Mouse (Mus musculus): ENCODE results near the gene Rapgef5. TPM values are rescaled to one million over a fixed set of nuclear protein-coding genes. Genes with fewer than 3 reads are reported as not detected.
A peak's percentile ranks its signal among the peaks of the same experiment; 100 is the strongest.

Rapgef5 gene
- polyA plus RNA-seq (2015; fragmentation: Nextera tagmentation; extraction: Ambion mirVana): 10.4 and 10.9 TPM in 2 replicates

DNA sequence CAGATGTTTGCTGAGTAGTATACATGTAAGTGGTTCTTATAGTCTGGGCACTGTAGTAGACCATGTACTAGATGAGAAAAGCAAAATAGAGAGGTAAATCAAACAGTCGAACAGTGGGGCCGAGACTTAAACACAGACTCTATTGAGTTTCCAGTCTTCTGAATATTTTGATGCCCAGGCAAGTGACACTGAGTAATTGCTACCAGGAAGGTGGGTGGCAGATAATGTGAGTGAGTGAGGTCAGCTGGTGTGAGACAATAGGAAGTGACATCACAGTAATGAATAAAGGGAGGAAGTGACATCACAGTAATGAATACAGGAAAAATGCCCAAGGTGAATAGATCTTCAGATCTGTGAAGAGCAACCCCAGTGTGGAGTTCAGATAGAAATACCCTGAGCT lies at the start of gene Rapgef5:
Rapgef5 (plus strand) TSS at position 301 of the 400 bp plus-strand sequence.
- no peak within 1 kb of the TSS for H3K27ac ChIP-seq
- WGBS: 85% methylated on average over 2 of the region's 2 CpGs
- H3K27me3 ChIP-seq (replicated peaks): no peaks in the 10 kb centered on the region
- no peak within 1 kb of the TSS for H3K4me3 ChIP-seq (replicated peaks)
- H3K9ac ChIP-seq: no peak within 1 kb of the TSS
- no peak for ATAC-seq (ENCODE audit: insufficient read depth, low FRiP score, low read depth)
- no peaks in the 10 kb centered on the region for H3K9me3 ChIP-seq
- no peaks in the 10 kb centered on the region for H3K36me3 ChIP-seq
- no peaks in the 10 kb centered on the region for H3K4me1 ChIP-seq
- no peak within 1 kb of the TSS for H3K4me2 ChIP-seq

DNA sequence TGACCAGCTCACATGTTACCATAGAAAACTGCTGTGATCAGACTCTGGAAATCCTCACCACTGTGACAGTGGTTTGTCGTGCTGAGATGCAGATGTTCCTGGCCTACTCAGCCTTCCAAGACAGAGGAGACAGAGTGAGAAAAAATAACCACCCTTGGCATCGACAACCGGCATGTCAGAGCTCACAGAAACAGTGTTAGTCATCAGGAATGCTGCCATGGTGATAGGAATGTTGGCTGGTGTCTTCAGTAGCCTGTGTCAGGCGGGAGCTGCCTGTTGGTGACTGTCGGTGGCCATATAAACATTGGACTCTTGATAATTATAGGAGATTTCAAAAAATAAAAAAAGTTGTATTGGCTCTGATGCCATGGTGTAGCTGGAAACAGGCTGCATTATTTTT lies 48.0 kb upstream of the Rapgef5 start:
- H3K4me1 ChIP-seq: 0 out of 2 replicates have a peak, but pooled peaks cover 3% of the 10 kb centered on the region
- H3K4me3 ChIP-seq (replicated peaks): no peak overlapping the region
- WGBS: 46% methylated on average over 5 of the region's 5 CpGs
- H3K27me3 ChIP-seq (replicated peaks): no peaks in the 10 kb centered on the region
- no peak for ATAC-seq (ENCODE audit: insufficient read depth, low FRiP score, low read depth)
- H3K27ac ChIP-seq: no peak overlapping the region
- H3K4me2 ChIP-seq: no peak overlapping the region
- H3K36me3 ChIP-seq: no peaks in the 10 kb centered on the region
- H3K9me3 ChIP-seq: no peaks in the 10 kb centered on the region
- H3K9ac ChIP-seq: no peak overlapping the region

DNA sequence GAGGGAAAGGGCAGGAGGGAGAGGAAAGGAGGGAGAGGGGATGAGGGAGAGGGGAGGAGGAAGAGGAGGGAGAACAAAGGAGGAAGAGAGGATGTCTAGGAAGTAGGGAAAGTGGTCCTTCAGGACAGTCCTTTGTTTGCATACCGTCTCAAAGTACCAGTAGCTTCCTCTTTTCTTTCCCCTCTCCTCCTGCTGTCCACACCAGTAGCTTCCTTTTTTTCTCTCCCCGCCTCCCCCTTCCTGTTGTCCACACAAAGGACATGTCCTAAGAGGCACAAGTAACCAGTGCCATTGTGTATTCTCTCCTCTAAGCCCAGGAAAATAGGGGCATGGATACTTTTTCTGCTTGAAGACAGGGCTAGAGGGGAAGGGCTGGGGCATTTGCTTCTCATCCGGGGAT lies 37.3 kb upstream of the Rapgef5 start:
- Histone ChIP-seq H3K4me2 (no peak overlapping the region), H3K27ac (no peak overlapping the region)
- 59% methylated on average over 3 of the region's 3 CpGs for WGBS

DNA sequence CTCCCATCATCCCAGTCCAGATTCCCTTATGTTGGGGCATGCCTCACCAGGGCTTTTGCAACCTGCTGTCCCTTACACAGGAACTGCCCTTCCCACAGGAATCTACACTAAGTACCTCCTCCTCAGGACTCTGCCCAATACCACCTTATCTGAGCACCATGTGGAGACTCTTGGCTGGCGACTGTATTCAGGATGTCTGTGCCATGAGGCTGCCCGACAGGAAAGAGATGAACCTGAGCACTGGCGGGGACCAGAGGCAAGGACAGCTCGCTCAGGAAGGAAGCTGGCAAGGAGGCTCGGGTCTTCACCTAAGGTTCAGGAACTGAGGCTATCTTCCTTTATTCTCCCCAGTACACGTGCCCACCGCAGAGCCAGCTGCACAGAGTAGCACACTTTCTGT lies 36.6 kb upstream of the Rapgef5 start:
- Histone ChIP-seq H3K27ac (no peak overlapping the region), H3K27me3 (replicated peaks) (no peaks in the 10 kb centered on the region), H3K9ac (no peak overlapping the region), H3K4me2 (no peak overlapping the region), H3K36me3 (no peaks in the 10 kb centered on the region), H3K4me3 (replicated peaks) (no peak overlapping the region), H3K4me1 (no peaks in the 10 kb centered on the region), H3K9me3 (no peaks in the 10 kb centered on the region)
- 55% methylated on average over 7 of the region's 7 CpGs for WGBS
- ATAC-seq (ENCODE audit: insufficient read depth, low FRiP score, low read depth): peak; percentile 15; the same call in 1 of the 2 replicates

More for the DNA sequence above, 37.3 kb upstream of the Rapgef5 start:
- Histone ChIP-seq H3K9me3 (no peaks in the 10 kb centered on the region), H3K4me1 (no peaks in the 10 kb centered on the region), H3K27me3 (replicated peaks) (no peaks in the 10 kb centered on the region), H3K9ac (no peak overlapping the region), H3K4me3 (replicated peaks) (no peak overlapping the region), H3K36me3 (no peaks in the 10 kb centered on the region)
- ATAC-seq (ENCODE audit: insufficient read depth, low FRiP score, low read depth): no peak

DNA sequence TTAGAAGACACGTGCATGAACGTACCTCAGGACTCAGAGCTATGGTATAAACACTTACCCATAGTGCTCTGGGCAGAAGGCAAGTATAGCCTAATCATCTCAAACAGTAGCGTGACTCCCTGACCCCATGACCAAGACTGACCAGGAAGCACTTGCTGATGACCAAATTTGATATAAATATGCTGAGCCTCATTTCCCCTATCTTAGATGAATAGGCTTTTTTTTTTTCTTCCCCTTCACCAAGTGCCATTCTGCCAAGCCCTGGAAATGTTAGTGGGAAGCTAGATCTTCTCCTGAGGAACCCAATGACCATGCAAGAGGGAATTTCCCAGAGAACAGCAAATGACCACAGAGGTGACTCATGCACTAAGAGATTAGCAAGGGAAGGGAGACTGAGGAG lies 35.3 kb upstream of the Rapgef5 start:
- Histone ChIP-seq H3K4me2 (no peak overlapping the region), H3K9ac (no peak overlapping the region), H3K9me3 (no peaks in the 10 kb centered on the region), H3K27me3 (replicated peaks) (no peaks in the 10 kb centered on the region), H3K4me3 (replicated peaks) (no peak overlapping the region), H3K36me3 (no peaks in the 10 kb centered on the region), H3K4me1 (no peaks in the 10 kb centered on the region), H3K27ac (no peak overlapping the region)
- ATAC-seq (ENCODE audit: insufficient read depth, low FRiP score, low read depth): no peak
- 74% methylated on average over 3 of the region's 3 CpGs for WGBS

DNA sequence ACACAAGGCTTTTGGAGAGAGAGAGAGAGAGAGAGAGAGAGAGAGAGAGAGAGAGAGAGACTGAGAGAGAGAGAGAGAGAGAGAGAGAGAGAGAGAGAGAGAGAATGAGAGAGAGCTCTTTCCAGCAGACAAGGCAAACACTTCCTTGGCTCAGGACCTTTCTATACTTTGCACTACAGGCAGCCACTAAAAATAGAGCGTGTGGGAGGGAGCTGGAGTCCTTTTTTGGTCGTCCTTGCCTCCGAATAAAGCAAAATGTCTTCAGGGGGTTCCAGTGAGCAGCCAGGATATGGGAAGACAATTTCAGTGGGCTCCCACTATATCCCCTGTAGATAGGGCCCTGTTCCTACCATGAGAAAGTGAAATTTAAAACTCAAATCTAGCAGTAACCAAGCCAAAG lies 33.6 kb upstream of the Rapgef5 start:
- H3K27ac ChIP-seq: peak overlapping the region; percentile 28; the same call in 1 of the 2 replicates
- 23% methylated on average over 3 of the region's 3 CpGs for WGBS
- no peaks in the 10 kb centered on the region for H3K9me3 ChIP-seq
- H3K4me1 ChIP-seq: no peaks in the 10 kb centered on the region
- H3K27me3 ChIP-seq (replicated peaks): no peaks in the 10 kb centered on the region
- no peak overlapping the region for H3K4me3 ChIP-seq (replicated peaks)
- ATAC-seq (ENCODE audit: insufficient read depth, low FRiP score, low read depth): no peak
- H3K9ac ChIP-seq: no peak overlapping the region
- H3K4me2 ChIP-seq: no peak overlapping the region
- no peaks in the 10 kb centered on the region for H3K36me3 ChIP-seq

DNA sequence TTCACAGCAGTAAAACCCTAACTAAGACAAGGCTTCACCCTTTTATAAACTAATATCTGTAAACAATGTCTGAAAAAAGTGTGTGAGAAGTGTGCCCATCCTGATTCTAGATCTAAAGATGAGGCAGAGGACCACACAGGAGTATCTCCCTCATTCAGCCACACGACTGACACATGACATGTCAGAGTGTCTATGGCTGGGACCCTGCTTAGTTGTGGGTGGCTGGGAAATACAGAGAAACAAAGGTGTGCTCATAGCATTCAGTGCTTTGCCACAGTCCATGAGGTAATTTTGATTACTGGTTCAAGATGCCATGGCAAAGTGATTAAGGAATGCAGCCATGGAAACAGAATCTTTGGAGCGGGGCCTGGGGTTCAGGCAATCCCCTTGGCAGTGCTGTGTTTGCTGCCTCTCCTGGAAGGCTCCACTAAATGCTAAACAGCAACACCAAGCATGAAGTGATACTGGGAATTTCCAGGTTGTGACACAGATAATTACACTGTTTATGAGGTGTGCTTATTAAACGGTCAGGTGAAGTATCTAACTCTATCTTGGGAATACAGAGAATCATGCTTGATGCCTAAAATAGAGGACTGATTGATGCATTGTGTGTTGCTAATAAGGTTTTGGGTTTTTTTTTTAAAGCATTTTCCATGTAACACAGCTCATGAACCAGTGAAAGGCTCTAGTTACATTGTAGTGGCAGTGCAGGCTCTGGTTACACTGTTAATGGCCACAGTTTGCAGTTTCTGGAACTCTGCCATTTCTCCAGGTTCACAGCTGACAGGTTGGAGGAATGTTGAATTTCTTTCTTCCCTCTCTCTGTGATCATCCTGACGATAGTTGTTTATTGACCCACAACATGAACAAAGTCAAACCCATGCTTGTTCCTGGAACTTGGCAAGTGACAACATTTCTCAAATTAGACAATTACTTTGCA lies 29.9 kb upstream of the Rapgef5 start:
- no peak overlapping the region for H3K27ac ChIP-seq
- no peaks in the 10 kb centered on the region for H3K27me3 ChIP-seq (replicated peaks)
- no peak overlapping the region for H3K4me2 ChIP-seq
- no peak for ATAC-seq (ENCODE audit: insufficient read depth, low FRiP score, low read depth)
- no peak overlapping the region for H3K9ac ChIP-seq
- 67% methylated on average over 4 of the region's 4 CpGs for WGBS
- no peaks in the 10 kb centered on the region for H3K9me3 ChIP-seq
- H3K4me1 ChIP-seq: no peaks in the 10 kb centered on the region
- H3K36me3 ChIP-seq: no peaks in the 10 kb centered on the region
- no peak overlapping the region for H3K4me3 ChIP-seq (replicated peaks)

DNA sequence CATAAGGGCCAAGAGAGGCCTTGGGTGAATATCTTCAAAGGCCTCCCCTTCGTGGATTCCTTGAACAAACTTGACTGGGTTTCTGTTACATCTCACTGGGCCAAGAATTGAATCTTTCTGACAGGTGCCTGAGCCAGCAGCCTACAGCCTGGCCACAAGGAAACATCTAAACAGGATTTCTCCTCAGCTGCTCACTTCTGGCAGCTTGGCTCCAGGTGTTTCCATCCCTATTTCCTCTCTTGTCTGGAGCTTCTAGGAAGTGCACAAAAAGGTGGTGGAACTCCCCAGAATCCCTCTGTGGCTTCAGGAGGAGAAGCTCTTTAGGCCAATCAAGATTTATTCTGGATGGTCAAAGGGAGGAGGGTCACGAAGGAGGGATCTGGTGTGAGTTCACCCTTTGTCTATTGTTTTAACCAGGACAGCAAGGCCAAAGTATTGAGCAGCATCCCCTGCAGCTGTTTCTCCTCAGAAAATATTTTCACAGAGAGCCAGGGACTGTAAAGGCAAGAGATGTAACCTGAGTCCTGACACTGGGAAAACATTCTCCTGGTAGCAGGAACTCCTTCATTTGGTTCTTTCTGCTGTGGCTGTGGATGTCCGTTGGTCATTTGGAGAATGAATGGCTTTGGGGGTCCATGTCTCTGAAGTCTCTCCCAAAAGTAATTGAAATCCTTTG lies 19.6 kb upstream of the Rapgef5 start:
- no peaks in the 10 kb centered on the region for H3K36me3 ChIP-seq
- H3K4me3 ChIP-seq (replicated peaks): no peak overlapping the region
- 53% methylated on average over 3 of the region's 3 CpGs for WGBS
- H3K9me3 ChIP-seq: no peaks in the 10 kb centered on the region
- no peak overlapping the region for H3K4me2 ChIP-seq
- no peak overlapping the region for H3K27ac ChIP-seq
- H3K4me1 ChIP-seq: no peaks in the 10 kb centered on the region
- H3K9ac ChIP-seq: no peak overlapping the region
- H3K27me3 ChIP-seq (replicated peaks): no peaks in the 10 kb centered on the region
- ATAC-seq (ENCODE audit: insufficient read depth, low FRiP score, low read depth): no peak

DNA sequence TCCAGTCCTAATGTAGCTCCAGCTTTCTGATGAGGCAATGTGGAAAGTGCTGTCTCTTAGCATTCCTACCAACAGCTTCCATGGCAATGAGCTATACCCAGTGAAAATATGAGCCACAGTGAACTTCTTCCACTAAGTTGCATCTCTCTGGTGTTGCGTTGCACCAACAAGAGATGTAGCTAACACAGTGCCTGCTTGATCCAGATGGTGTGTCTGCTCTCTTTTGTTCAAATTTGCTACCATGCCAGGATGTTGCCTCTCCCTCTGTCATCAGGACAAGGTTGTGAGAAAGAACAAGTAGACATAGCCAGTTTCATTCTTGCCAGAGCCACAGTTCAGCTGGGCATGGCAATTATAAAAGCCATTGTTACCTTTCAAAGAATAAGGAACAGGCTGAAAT lies 18.9 kb upstream of the Rapgef5 start:
- no peak overlapping the region for H3K9ac ChIP-seq
- no peak overlapping the region for H3K27ac ChIP-seq
- H3K4me3 ChIP-seq (replicated peaks): no peak overlapping the region
- 86% methylated on average over 1 of the region's 1 CpGs for WGBS
- no peak for ATAC-seq (ENCODE audit: insufficient read depth, low FRiP score, low read depth)
- no peak overlapping the region for H3K4me2 ChIP-seq
- H3K27me3 ChIP-seq (replicated peaks): no peaks in the 10 kb centered on the region
- H3K9me3 ChIP-seq: no peaks in the 10 kb centered on the region
- no peaks in the 10 kb centered on the region for H3K4me1 ChIP-seq
- H3K36me3 ChIP-seq: no peaks in the 10 kb centered on the region

DNA sequence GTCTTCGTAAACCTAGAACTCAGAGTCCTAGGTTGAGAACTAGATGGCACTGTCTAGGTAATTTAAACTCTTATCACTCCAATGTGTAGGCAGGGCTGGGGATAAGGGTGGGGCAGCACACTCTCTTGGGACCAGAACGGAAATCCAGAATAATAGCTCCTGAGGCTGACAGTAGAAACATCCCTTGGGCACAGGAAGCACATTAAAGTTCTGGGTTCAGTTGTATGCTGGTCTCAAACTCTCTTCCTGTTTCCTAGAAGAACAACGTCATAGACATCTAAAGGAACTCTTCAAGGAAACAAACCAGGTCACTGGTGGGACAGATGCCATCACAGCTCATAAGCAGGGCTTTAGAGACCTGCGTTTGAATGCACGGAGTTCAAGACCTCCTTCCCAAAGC lies 17.0 kb upstream of the Rapgef5 start:
- Histone ChIP-seq H3K27me3 (replicated peaks) (no peaks in the 10 kb centered on the region), H3K9me3 (no peaks in the 10 kb centered on the region), H3K9ac (no peak overlapping the region), H3K27ac (no peak overlapping the region), H3K36me3 (no peaks in the 10 kb centered on the region), H3K4me1 (no peaks in the 10 kb centered on the region), H3K4me3 (replicated peaks) (no peak overlapping the region), H3K4me2 (no peak overlapping the region)
- WGBS: 77% methylated on average over 5 of the region's 5 CpGs
- ATAC-seq (ENCODE audit: insufficient read depth, low FRiP score, low read depth): 0 out of 2 replicates have a peak, but pooled peaks have one; percentile 4

DNA sequence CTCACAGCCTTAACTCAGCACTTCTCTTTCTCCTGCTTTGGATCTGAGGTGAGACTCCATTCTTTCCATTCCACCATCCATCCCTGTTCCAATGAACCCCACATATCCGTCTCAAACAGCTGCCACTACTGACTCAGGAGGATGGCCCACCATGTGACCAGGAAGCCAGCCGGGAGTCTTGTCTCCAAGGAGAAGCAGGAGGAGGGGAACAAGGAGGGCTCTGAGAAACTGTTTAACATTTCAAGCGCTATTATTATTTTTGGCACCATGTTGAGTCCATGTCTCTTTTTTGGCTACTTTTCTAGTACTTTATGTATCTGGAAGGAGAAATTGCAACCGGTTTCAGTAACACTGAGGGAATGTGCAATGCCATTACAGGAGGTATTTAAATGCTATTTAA lies 15.1 kb upstream of the Rapgef5 start:
- Histone ChIP-seq H3K4me2 (no peak overlapping the region), H3K4me3 (replicated peaks) (no peak overlapping the region)
- 39% methylated on average over 4 of the region's 4 CpGs for WGBS

DNA sequence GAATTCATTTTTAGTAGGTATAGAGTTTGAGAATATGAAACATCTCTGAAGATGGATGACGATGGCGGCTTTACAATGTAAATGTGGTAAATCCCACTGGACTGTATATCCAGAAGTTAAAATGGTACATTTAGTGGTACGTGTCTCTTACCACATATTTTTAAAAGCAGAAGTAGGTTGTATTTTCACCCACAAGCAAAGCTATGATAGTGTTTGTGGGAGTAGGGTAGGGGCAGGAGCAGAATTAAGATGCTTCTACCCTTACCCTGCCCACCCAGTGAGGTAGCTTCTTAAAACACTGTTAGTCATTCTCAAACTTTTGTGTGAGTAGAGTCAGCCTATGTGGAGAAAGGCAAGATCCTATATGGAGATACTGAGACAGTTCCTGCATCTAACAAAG lies 13.4 kb upstream of the Rapgef5 start:
- Histone ChIP-seq H3K27ac (no peak overlapping the region), H3K4me1 (no peaks in the 10 kb centered on the region), H3K27me3 (replicated peaks) (no peaks in the 10 kb centered on the region), H3K36me3 (no peaks in the 10 kb centered on the region), H3K9ac (no peak overlapping the region), H3K9me3 (no peaks in the 10 kb centered on the region), H3K4me3 (replicated peaks) (no peak overlapping the region), H3K4me2 (no peak overlapping the region)
- 91% methylated on average over 3 of the region's 3 CpGs for WGBS
- no peak for ATAC-seq (ENCODE audit: insufficient read depth, low FRiP score, low read depth)

More for the DNA sequence above, 15.1 kb upstream of the Rapgef5 start:
- no peak overlapping the region for H3K9ac ChIP-seq
- no peak for ATAC-seq (ENCODE audit: insufficient read depth, low FRiP score, low read depth)
- no peaks in the 10 kb centered on the region for H3K9me3 ChIP-seq
- no peak overlapping the region for H3K27ac ChIP-seq
- no peaks in the 10 kb centered on the region for H3K4me1 ChIP-seq
- H3K27me3 ChIP-seq (replicated peaks): no peaks in the 10 kb centered on the region
- no peaks in the 10 kb centered on the region for H3K36me3 ChIP-seq

All from stomach, embryonic 15.5 days (tissue).